Mouse (Mus musculus): ENCODE results near the gene Gm10647.

DNA sequence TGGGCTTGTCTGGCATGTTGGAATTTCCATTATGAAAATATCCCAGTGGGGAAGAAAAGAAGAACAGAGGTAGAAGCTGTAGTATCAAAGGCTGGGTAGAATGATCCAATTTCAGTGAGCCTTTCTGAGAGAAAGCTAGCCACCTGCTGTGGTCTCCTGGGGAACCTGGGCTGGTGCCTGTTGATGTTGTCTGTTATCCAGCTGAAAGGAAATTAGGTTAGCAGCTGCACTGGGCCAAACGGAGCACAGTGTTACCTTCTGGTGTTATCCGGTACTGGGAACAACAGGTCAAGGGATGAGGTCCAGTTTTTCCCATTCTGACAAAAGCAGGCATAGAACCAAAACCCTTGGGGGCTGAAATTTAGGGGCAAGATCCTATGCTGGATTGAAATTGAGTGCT lies 16.6 kb downstream of the Gm10647 start:
- TF ChIP-seq CTCF (IDR thresholded peaks at IDR 0.05; ENCODE audit: low read depth, low read length) = no peak
- TF ChIP-seq GATA1 (IDR thresholded peaks at IDR 0.05; ENCODE audit: borderline replicate concordance, low read length) = no peak
- no peak for TF ChIP-seq TAL1 (conservative IDR thresholded peaks at IDR 0.05; ENCODE audit: low read depth, low read length)
- no peak for TF ChIP-seq POLR2AphosphoS5 (IDR thresholded peaks at IDR 0.05; ENCODE audit: insufficient replicate concordance, low read depth, low read length)

All from G1E (cell line).